Mouse (Mus musculus) MEL (cell line): Measurements from ENCODE around the gene Nrxn3. TPM values are rescaled to one million over a fixed set of nuclear protein-coding genes. Genes with fewer than 3 reads are reported as not detected.

Experiments used
- DNase-seq: peaks from one replicate; pipeline ENCODE4 v3.0.0; 2011; ENCODE audit warnings: low read depth, low spot score
- H3K27ac ChIP-seq: 2 replicates; pipeline ENCODE4 v1.5.1; 2012; ENCODE audit warnings: low read depth, mild to moderate bottlenecking, control low read depth, low read length, moderate library complexity; ENCODE audit not compliant: control insufficient read depth
- H3K27me3 ChIP-seq, 2 experiments: fragments of 150-350 bp in 1 of 2; sonication (generic) in 1 of 2; 2 replicates each; pipeline ENCODE4 v1.6.1; 2012; ENCODE audit warnings: low read length in 2 of 2, mild to moderate bottlenecking in 2 of 2, improper control_type of control experiment in 1 of 2, moderate library complexity in 1 of 2; ENCODE audit not compliant: insufficient read depth in 2 of 2, control insufficient read depth in 1 of 2
- H3K36me3 ChIP-seq, 2 experiments: 2 replicates each; pipeline ENCODE4 v1.6.1; 2012 to 2014; ENCODE audit warnings: low read length in 2 of 2, improper control_type of control experiment in 1 of 2, inconsistent platforms in 1 of 2, mild to moderate bottlenecking in 1 of 2; ENCODE audit not compliant: insufficient read depth in 2 of 2, control insufficient read depth in 1 of 2
- H3K4me1 ChIP-seq, 2 experiments: fragments of 150-350 bp in 1 of 2; sonication (generic) in 1 of 2; 2 replicates each; pipeline ENCODE4 v1.6.1; 2012; ENCODE audit warnings: low read length in 2 of 2, improper control_type of control experiment in 1 of 2, mild to moderate bottlenecking in 1 of 2; ENCODE audit not compliant: insufficient read depth in 2 of 2, control insufficient read depth in 1 of 2
- H3K4me3 ChIP-seq, 2 experiments: fragments of 150-350 bp in 1 of 2; sonication (generic) in 1 of 2; 2 replicates each; pipeline ENCODE4 v1.5.1; 2012; ENCODE audit warnings: low read depth in 2 of 2, low read length in 2 of 2, mild to moderate bottlenecking in 2 of 2, moderate library complexity in 2 of 2, control low read depth in 1 of 2, improper control_type of control experiment in 1 of 2; ENCODE audit not compliant: control insufficient read depth in 1 of 2, insufficient read depth in 1 of 2
- H3K79me2 ChIP-seq: 2 replicates; pipeline ENCODE4 v1.6.1; 2012; ENCODE audit warnings: mild to moderate bottlenecking, low read length, moderate library complexity; ENCODE audit not compliant: control insufficient read depth, poor library complexity, insufficient read depth
- H3K9ac ChIP-seq: 2 replicates; pipeline ENCODE4 v1.6.1; 2012; ENCODE audit warnings: low read depth, mild to moderate bottlenecking, control low read depth, low read length, moderate library complexity; ENCODE audit not compliant: control insufficient read depth, poor library complexity, severe bottlenecking
- H3K9me3 ChIP-seq: fragments of 150-350 bp; sonication (generic); replicated peaks from 2 replicates; pipeline ENCODE4 v1.6.1; 2012; ENCODE audit warnings: mild to moderate bottlenecking, low read length, improper control_type of control experiment, moderate library complexity; ENCODE audit not compliant: insufficient read depth
- BHLHE40 ChIP-seq: IDR thresholded peaks from 2 replicates; pipeline ENCODE4 v1.6.1; 2012; ENCODE audit warnings: low read depth, mild to moderate bottlenecking, inconsistent platforms, low read length, improper control_type of control experiment, borderline replicate concordance
- CHD1 ChIP-seq: IDR thresholded peaks from 2 replicates; pipeline ENCODE4 v1.6.1; 2012; ENCODE audit warnings: low read depth, mild to moderate bottlenecking, inconsistent platforms, low read length, improper control_type of control experiment
- ETS1 ChIP-seq: IDR thresholded peaks from 2 replicates; pipeline ENCODE4 v1.6.1; 2012; ENCODE audit warnings: low read depth, mild to moderate bottlenecking, inconsistent platforms, low read length, improper control_type of control experiment, moderate library complexity
- GATA1 ChIP-seq: IDR thresholded peaks from 2 replicates; pipeline ENCODE4 v1.6.1; 2011; ENCODE audit warnings: low read depth, low read length, improper control_type of control experiment
- JUND ChIP-seq: IDR thresholded peaks from 2 replicates; pipeline ENCODE4 v1.6.1; 2011; ENCODE audit warnings: low read depth, mild to moderate bottlenecking, improper control_type of control experiment, low read length
- KAT2A ChIP-seq: conservative IDR thresholded peaks from 2 replicates; pipeline ENCODE4 v1.6.1; 2012; ENCODE audit warnings: low read depth, low read length, improper control_type of control experiment, inconsistent platforms
- MAFK ChIP-seq: IDR thresholded peaks from 2 replicates; pipeline ENCODE4 v1.6.1; 2011; ENCODE audit warnings: low read depth, mild to moderate bottlenecking, low read length, improper control_type of control experiment, borderline replicate concordance
- MAZ ChIP-seq: IDR thresholded peaks from 2 replicates; pipeline ENCODE4 v1.6.1; 2012; ENCODE audit warnings: low read depth, mild to moderate bottlenecking, inconsistent platforms, low read length, improper control_type of control experiment
- MYB ChIP-seq: IDR thresholded peaks from 2 replicates; pipeline ENCODE4 v1.6.1; 2011; ENCODE audit warnings: mild to moderate bottlenecking, low read depth, low read length, improper control_type of control experiment
- NRF1 ChIP-seq: IDR thresholded peaks from 2 replicates; pipeline ENCODE4 v1.6.1; 2014; ENCODE audit warnings: low read depth, mild to moderate bottlenecking, inconsistent platforms, low read length, improper control_type of control experiment, moderate library complexity; ENCODE audit not compliant: poor library complexity, insufficient read depth, severe bottlenecking
- TCF12 ChIP-seq: IDR thresholded peaks from 2 replicates; pipeline ENCODE4 v1.6.1; 2014; ENCODE audit warnings: low read depth, mild to moderate bottlenecking, inconsistent platforms, low read length, improper control_type of control experiment, moderate library complexity
- ZKSCAN1 ChIP-seq: IDR thresholded peaks from 2 replicates; pipeline ENCODE4 v1.6.1; 2012; ENCODE audit warnings: low read depth, mild to moderate bottlenecking, inconsistent platforms, low read length, improper control_type of control experiment, moderate library complexity
- ZNF384 ChIP-seq: IDR thresholded peaks from 2 replicates; pipeline ENCODE4 v1.6.1; 2012; ENCODE audit warnings: low read depth, mild to moderate bottlenecking, inconsistent platforms, low read length, improper control_type of control experiment
- polyA plus RNA-seq, 2 experiments: library from polyadenylated mRNA; stranded (reverse) in 1 of 2; unstranded in 1 of 2; fragments of >175 nt in 1 of 2; fragments of >200 nt in 1 of 2; gene quantifications; 2 replicates each; pipeline versions ENCODE4 v1.2.1 to v1.2.4; 2012; ENCODE audit warnings: low replicate concordance in 2 of 2, low read depth in 1 of 2; ENCODE audit not compliant: insufficient read length in 2 of 2, insufficient read depth in 1 of 2, missing spikeins in 1 of 2
- total RNA-seq: library from RNA; depleted of rRNA; stranded (reverse); fragments of 300-350 nt; gene quantifications from 2 replicates; pipeline ENCODE4 v1.2.3, GENCODE M21; 2012

The Nrxn3 gene
- total and polyA plus RNA-seq, 3 experiments, result not detected

DNA sequence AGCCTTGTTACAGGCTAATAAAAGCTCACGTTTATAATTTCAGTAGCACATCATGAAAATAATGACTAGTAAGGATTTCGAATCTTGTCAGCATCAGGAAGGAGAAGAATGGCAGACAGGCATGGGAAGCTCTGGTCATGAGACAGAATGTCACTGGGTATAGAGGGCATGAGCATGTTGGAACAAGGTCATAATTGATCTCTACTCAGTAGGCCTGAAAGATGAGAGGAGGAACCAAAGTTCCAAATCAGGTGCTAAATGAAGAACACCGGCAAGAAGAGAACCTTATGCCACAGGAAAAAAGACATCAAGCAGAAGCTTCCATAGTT, 1615.5 kb downstream of the Nrxn3 start:
- no peak for DNase-seq
- Histone ChIP-seq H3K79me2 (no peaks in the 10 kb centered on the region), H3K36me3 (no peaks in the 10 kb centered on the region), H3K4me3 (no peak overlapping the region), H3K27ac (no peak overlapping the region), H3K27me3 (no peaks in the 10 kb centered on the region), H3K9me3 (no peaks in the 10 kb centered on the region), H3K9ac (no peak overlapping the region), H3K4me1 (no peaks in the 10 kb centered on the region)
- TF ChIP-seq KAT2A (no peak), GATA1 (no peak), MAFK (no peak), JUND (no peak), MAZ (no peak), BHLHE40 (no peak), TCF12 (no peak), NRF1 (no peak), MYB (no peak), ETS1 (no peak), CHD1 (no peak), ZNF384 (no peak), ZKSCAN1 (no peak)
